Mouse (Mus musculus) layer of hippocampus, adult 11-12 months (tissue): Measurements from ENCODE around the gene Rasd2.

ENCODE experiments used
- DNase-seq: peaks from one replicate; pipeline ENCODE4 v3.0.0; 2022; ENCODE audit warnings: low spot score

The Rasd2 gene

DNA sequence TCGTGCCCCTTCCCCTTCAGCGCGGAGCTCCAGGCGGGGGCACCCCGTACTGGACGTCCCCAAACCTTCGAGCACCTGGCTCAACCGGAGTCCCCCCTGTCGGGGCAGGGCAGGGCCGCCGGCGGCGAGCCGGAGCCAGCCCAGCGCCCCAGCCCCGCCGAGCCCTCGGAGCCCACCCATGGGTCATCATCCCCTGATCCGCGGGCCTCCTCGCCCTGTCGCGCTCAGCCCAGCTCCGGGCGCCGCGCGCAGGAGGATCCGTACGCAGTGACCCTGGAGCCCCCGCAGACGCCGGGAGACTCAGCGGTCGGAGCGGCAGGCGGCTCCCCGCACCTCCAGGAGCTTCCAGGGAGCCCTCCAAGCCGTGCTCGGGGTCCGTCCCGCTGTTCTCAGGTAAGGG lies at the start of gene Rasd2:
Gene Rasd2, plus strand, starts transcription at position 259 of the 400 bp plus-strand sequence.
- DNase-seq, result no peak

- no peak for DNase-seq
Measured at GRCm38 (mm10) chr8:75169363-75169762, 44.4 kb upstream of the Rasd2 start.

- no peak for DNase-seq
Measured at GRCm38 (mm10) chr8:75172009-75172685, 41.6 kb upstream of the Rasd2 start.

GRCm38 (mm10) chr8:75193022-75193421 lies 20.7 kb upstream of the Rasd2 start:
- DNase-seq, result no peak

DNA sequence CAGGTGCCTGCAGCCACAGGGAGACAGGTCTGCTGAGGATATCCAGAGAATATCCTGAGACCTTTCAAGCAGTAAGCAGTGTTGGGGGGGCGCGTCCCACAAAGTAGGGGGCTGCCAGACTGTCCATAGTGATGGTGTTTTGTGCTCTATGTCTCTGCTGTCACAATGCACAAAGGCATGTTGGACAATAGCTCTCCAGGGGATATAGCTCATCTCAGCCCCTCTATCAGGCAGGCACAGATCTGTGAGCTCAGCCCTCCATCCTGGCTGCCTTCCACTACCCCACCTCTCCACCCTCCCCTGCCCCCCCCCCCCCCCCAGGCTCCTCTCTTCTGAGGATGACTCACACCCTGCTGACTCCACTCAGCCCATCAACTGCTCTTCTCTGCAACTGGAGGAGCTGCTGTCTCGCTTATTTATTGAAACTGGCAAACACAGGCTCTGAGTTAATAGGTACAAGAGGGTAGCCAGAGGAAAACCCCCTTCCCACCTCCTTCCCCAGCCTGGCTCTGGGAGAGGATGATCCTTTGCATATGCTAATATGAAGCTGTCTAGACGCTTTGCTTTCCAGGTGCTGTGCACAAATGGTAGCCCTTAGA lies 19.2 kb upstream of the Rasd2 start:
- DNase-seq, result no peak

GRCm38 (mm10) chr8:75197170-75197569 lies 16.6 kb upstream of the Rasd2 start:
- DNase-seq, result no peak

GRCm38 (mm10) chr8:75197862-75198261 lies 15.9 kb upstream of the Rasd2 start:
- DNase-seq, result no peak

GRCm38 (mm10) chr8:75198300-75198699 lies 15.4 kb upstream of the Rasd2 start:
- no peak for DNase-seq

DNA sequence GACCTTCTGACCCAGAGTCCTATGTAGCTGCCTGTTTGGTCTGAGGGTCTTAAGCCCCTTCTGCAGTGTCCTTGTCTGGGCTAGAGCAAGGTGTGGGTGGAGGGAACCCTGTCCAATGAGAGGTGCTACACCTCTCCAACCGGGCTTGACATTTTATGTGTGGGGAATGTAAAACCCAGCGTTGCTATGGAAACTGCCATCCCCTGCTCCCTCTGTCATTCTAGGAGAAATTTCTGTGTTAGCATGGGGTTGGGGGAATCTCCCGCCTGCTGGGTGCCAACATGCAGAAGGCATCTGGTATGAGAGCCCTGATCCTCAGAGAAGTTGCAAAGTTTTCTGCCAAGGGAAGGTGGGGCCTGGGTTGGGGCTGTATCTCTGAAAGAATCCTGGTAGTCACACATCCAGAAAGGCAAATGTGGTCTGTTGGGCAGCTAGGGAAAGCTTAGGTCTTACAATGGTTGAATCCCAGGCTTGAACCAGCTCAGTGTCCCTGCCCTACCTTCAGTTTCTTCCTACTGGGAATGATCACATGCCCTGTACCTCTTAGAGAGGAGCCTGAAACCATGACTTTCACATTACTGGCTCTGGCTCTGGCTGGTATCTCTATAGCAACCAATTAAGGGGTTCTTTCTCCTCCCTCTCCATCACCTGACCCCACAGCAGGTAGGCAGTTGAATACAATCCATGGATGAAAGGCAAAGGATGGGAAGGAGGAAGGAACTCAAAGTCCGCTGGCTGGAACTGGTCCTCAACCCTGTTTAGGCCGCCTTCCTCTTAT lies 14.6 kb upstream of the Rasd2 start:
- DNase-seq, result no peak

- DNase-seq, result no peak
Measured at GRCm38 (mm10) chr8:75199914-75200313, 13.8 kb upstream of the Rasd2 start.

DNA sequence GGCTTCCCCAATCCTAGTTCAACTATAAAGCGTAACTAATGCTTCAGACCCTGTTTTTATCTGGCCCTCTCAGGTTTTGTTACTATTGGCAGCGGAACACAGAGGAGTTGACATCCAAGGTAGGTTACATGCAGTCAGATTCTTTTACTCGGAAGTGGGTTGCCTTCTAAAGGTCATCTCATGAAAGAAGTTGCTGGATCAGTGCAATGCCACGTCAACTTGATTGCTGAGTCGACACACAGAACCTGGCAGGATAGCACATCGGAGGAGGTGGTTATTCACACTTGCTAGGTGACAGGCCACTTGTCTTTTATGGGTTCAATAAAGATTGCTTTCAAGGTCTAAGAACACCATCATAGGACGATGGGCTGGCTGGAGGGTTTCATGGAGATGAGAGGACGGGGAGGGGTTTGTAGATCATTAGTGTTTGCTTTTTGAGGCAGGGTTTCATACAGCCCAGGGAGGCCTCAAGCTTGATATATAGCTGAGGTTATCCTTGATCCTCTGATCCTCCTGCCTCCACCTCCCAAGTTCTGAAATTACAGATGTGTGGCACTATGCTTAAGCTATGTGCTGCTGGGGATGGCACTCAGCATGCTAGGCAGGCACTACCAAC lies 11.6 kb upstream of the Rasd2 start:
- no peak for DNase-seq

DNA sequence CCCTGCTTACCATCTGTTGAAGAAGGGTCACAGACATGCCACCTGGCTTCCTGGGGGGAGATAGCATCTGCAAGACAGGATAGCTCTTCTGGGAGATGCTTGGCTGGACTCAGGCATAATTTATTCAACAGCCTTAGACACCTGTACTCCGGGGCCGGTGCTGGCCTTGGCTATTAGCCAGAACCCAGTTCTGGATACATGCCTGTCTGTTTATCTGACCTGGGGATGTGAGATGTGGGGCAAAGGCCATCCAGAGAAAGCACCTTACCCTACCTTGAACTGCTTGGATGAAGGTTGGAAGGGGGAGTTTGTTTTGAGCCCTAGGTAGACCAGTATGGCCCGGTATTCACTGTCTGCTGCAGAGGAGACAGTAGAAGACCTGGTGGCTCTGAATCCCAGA lies 10.8 kb upstream of the Rasd2 start:
- no peak for DNase-seq

DNA sequence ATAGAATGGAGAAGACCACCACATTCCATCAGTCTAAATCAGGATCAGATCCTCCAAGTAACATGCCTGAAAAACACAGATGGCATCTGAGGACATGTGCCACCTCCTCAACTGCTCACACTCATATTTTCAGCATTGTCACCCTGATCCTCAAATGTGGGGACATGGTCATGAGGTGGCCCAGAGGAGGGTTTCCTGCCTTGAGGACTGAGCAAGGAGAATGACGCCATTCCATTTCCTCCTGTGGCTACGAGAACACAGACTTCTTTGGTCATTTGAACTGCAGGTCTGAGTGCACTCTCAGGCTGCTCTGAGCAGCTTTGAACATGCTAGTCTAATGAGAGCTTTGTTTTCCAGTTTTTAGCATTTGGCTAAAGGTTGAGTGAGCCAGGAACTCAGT lies 10.3 kb upstream of the Rasd2 start:
- no peak for DNase-seq

DNA sequence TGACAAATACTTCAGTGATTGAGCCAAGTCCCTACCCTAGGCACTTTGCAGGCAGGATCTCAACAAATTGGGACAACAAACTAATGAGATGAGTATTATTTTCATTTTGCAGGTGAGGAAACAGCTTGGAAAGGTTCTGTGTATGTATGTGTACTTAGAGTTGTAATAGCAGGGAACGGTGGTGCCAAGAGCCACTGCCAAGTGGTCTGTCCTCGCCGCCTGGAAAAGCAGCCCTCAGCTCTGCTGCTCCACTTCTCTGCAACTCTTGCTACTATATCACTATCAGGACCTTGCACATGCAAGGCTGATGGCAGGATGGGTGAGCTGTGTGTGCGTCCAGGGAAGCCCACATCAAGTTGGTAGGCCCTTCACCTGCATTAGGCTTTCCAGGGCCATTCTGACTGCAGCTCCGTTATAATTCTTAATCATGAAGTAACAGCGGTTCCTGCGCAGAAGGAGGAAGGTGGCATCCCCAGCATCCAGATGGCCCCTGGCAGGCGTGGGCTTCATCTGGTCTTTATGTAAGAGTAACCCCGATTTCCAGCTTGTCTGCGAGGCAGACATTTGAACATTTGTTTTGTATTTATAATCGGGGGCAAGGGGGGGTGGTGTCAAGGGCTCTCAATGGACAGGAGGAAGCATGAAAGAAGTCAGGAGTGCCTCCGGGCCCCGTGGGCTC lies 9.4 kb upstream of the Rasd2 start:
- peak; percentile 54 for DNase-seq

DNA sequence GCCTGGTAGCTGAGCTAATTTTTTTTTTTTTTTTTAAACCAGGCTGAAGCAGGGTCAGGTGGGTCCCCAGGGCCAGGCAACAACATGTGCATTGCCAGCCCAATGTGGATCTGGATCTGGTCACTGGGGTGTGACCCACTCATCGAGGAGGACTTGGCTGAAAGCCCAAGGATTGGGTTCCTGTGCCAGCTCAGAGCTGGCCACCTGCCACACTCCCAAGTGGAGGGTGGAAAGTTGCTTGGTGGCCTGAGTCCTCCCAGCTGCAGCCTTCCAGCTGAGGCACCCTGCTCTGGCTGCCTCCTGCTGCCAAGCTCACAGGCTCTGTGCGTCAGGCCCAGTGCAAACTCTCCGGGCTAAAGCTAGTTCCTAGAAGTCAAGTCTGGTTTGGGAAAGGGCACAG lies 2.3 kb upstream of the Rasd2 start:
- no peak for DNase-seq

- DNase-seq, result peak; percentile 79
Measured at GRCm38 (mm10) chr8:75212631-75213306, 975 bp upstream of the Rasd2 start.

DNA sequence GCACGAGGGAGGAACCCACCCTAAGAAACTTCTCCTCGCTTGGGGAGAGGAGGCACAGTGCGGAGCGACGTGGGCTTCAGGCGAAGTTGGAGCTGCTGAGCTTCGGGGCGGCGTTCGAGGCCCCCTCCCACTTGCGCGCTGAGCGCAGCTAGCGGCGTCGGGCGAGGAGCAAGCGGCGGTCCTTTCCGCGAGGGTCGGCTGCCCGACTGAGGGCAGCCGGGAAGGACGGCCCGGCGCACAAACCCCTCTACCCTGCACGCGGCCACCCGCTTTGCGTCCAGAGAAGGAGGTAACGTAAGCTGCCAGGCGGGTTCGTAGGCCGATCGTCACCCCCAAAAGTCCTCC lies 465 bp upstream of the Rasd2 start:
- no peak for DNase-seq

DNA sequence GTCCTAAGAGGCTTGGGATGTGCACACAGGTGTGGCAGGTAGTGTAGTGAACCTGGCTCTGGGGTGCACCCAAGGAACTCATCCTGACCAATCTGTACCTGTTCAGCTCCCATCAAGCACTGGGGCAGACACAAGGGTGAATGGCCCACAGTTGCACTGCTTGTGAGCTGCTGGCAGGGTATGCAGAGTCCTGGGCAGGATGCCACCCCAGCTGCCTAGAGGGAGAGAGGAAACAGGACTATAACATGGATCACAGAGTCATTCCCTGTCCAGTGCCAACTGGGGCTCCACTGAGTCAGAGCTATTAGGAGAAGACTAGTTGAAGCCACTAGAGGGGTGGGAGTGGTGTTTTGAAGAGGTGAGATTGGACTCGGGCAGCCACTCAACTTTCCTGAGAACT lies 1.3 kb downstream of the Rasd2 start:
- DNase-seq, result peak; percentile 67

DNA sequence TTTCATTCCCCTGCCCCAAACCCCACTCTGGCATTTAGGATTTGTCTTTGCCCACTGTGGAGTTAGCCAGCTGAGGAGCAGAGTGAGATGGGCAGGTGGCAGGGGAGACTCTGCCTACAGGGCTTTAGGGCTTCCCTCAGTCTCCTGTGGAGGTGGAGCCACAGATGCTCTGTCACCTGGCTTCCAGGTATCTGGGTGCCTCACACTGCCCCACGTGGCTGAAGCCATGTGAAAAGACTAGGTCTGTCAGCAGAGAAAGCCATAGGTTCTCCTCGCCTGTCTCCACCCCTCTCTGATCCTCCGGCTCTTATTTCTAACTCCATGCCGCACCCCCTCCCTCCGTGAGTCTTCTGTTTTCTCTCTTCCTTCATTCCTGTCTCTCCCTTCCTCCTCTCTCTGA lies 2.2 kb downstream of the Rasd2 start:
- no peak for DNase-seq

- DNase-seq, result no peak
Measured at GRCm38 (mm10) chr8:75216886-75217285, 3.1 kb downstream of the Rasd2 start.

DNA sequence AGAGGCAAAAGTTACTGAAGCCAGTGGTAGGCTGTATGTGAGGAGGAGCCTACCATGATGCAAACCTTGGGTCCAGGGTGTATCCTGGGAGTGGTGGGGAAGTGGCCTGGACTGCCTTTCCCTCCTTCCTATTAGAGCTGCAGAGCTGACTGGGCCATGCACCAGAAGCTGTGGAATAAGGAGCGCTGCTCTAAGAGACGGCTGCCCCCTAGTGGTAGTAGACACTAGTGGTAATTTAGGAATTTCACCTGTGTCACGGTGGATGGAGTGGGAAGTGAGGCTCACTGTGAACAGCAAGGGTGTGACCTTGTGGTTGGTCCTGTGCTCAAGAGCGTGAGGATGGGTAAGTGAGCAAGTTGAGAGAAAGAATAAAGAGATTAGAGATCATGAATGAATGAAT lies 4.2 kb downstream of the Rasd2 start:
- DNase-seq, result peak; percentile 84
